Mouse (Mus musculus): ENCODE results near the gene Nck2.

DNA sequence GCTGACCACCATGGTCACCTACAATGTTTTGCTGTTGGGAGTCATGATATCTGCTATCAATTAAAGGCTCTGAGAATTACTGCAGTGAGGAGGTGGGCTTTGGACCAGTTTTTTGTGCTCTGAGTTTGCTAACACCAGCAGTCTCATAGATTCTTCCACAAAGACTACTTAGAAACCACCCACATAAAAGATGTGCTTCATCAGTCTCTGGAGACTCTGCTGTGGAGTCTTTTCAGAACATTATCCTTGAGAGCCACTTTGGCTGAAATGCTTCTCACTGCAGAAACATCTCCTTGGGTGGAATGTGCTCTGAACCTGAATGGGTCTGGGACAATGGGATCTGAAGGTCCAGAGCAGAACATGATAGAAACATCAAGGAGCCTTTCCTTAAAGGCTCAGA lies 153.4 kb downstream of the Nck2 start:
- TF ChIP-seq CTCF (IDR thresholded peaks at IDR 0.05; ENCODE audit: control insufficient read depth, insufficient read depth, low read length): no peak
- no peak for TF ChIP-seq POLR2A (IDR thresholded peaks at IDR 0.05; ENCODE audit: borderline replicate concordance, control insufficient read depth, low read depth, low read length)

Data from bone marrow, adult 2 months (tissue).